Mouse (Mus musculus): ENCODE measurements at regions not wholly inside any gene's neighbourhood (a gene's known extent, or its start where the extent isn't known, plus 50 kb on each side); places are given as distances from the start of the nearest gene placed in this dataset.

DNA sequence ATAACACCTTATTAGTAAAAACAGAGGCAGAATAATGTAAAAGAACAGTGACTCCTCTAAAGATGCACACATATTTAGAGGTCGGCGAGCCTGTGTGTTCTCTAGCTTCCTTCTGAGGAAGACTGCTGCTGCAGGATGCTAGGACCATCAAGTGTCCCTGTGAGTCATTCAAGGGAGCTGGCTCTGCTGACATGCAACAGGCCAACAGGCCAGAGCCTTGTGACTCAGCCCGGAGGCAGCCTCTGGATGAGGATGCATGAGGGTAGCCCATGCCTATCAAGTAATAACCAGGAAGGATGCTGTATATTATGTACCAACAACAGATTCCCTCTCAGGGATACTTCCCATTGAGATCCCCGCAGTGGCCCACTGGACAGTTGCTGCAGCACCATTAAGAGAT, 199.5 kb upstream of the Rasgrp1 start:
- TF ChIP-seq CTCF (IDR thresholded peaks at IDR 0.05; ENCODE audit: low read depth, low read length): no peak
- no peak for TF ChIP-seq POLR2AphosphoS5 (IDR thresholded peaks at IDR 0.05; ENCODE audit: insufficient replicate concordance, low read depth, low read length)
- TF ChIP-seq GATA1 (IDR thresholded peaks at IDR 0.05; ENCODE audit: borderline replicate concordance, low read length): no peak
- TF ChIP-seq TAL1 (conservative IDR thresholded peaks at IDR 0.05; ENCODE audit: low read depth, low read length): no peak
- TF ChIP-seq GATA2 (IDR thresholded peaks at IDR 0.05; ENCODE audit: borderline replicate concordance, low read depth, low read length): no peak

All from G1E (cell line).